Comparison of ENCODE assay signal across 8 mouse cellular contexts in genomic region chr1:119837035-119837751, GRCm38 (mm10). TPM values are rescaled to one million over a fixed set of nuclear protein-coding genes. Genes with fewer than 3 reads are reported as not detected.
DNase-seq lines count a peak whose midpoint lies in the region; ATAC-seq lines count a peak whose summit lies in the region.

Ptpn4 (minus strand) TSS chr1:119837613.

- H3K4me1 ChIP-seq in intestine, embryonic 14.5 days (replicated peaks; ENCODE audit: control insufficient read depth, insufficient read depth, low read length) = peaks cover 6% of the 10 kb centered on the region; the same call in 1 of the 2 replicates

- peak within 1 kb of the TSS; percentile 83 for H3K9ac ChIP-seq in intestine, embryonic 14.5 days (ENCODE audit: low read length)

- H3K27me3 ChIP-seq in intestine, embryonic 14.5 days (replicated peaks; ENCODE audit: control insufficient read depth, insufficient read depth, low read length) = no peaks in the 10 kb centered on the region

- H3K4me3 ChIP-seq in intestine, embryonic 14.5 days (ENCODE audit: low read depth, low read length) = peak within 1 kb of the TSS; percentile 70

- no peaks in the 10 kb centered on the region for H3K36me3 ChIP-seq in intestine, embryonic 14.5 days (ENCODE audit: control insufficient read depth, insufficient read depth, low read length)

- H3K4me2 ChIP-seq in intestine, embryonic 14.5 days (ENCODE audit: low read length) = peak within 1 kb of the TSS; percentile 72

- ATAC-seq in intestine, embryonic 14.5 days (replicated peaks; ENCODE audit: low FRiP score, low TSS enrichment, low read depth) = peak; percentile 100

- 1% methylated on average over 71 of the region's 79 CpGs for WGBS in intestine, embryonic 14.5 days

- peak; percentile 97 to 98 for DNase-seq in adrenal gland, adult 18-20 months (ENCODE audit: low spot score in 2 of 2)
- peak; percentile 99 for DNase-seq in embryo, embryonic 11 days
- peak; percentile 98 for DNase-seq in gastrocnemius, postnatal 25 days
- peak; percentile 98 for DNase-seq in intestine, embryonic 14.5 days (ENCODE audit: low spot score)
- DNase-seq in left cerebral cortex, postnatal 14 days (ENCODE audit: low spot score in 2 of 2) = peak; percentile 98
- DNase-seq in mesoderm, embryonic 11.5 days (ENCODE audit: low read depth, low spot score) = peak; percentile 98
- DNase-seq in right cerebral cortex, postnatal 36 days (ENCODE audit: low spot score in 2 of 2) = peak; percentile 97
- peak; percentile 99 for DNase-seq in yolk sac, embryonic 10.5 days (ENCODE audit: low spot score)

- H3K9me3 ChIP-seq in intestine, embryonic 14.5 days (ENCODE audit: control insufficient read depth, low read length) = no peaks in the 10 kb centered on the region

- intact Hi-C loops in left cerebral cortex, postnatal 14 days (cut with DNase I) = loop anchor here (5.0 kb wide), 1 partner anchor 55 kb away; no protein-coding TSS in a partner anchor

- peak within 1 kb of the TSS; percentile 86 for H3K27ac ChIP-seq in intestine, embryonic 14.5 days (ENCODE audit: low read depth)

RNA-seq across cellular contexts. Expression of gene Ptpn4, which starts in this region (rescaled TPM):
- 10 to 100 TPM; 23.7 to 31.1 TPM for total RNA-seq in adrenal gland, adult 18-20 months (2021)
- total RNA-seq in gastrocnemius, postnatal 25 days (2021) = 10 to 100 TPM; 21.2 to 42.4 TPM
- polyA plus RNA-seq in intestine, embryonic 14.5 days (2014; fragmentation: Nextera tagmentation; extraction: Ambion mirVana) = 7.2 and 10.4 TPM in 2 replicates
- 10 to 100 TPM; 56.9 to 68.0 TPM for total RNA-seq in left cerebral cortex, postnatal 14 days (2021)

Comparison
In these comparisons a context has a peak if more than half of its experiments do, and no peak if none do; other contexts are left out.
1. Peak in every context shown above with its lines: DNase-seq, ATAC-seq, H3K4me3 ChIP-seq and H3K27ac ChIP-seq.